Mouse (Mus musculus) heart, embryonic 12.5 days (tissue): ENCODE results near the gene Tpst2. TPM values are rescaled to one million over a fixed set of nuclear protein-coding genes. Genes with fewer than 3 reads are reported as not detected.
"Not testable (repeated sequence)": the region's sequence is repeated elsewhere in the genome, so short reads cannot be mapped to it uniquely, and the experiment has no call there.

Source experiments
- ATAC-seq: fragments of 200-750 bp; cut with Nextera tagmentation; 2 replicates; pipeline ENCODE4 v1.8.0; 2017; ENCODE audit warnings: moderate TSS enrichment, moderate library complexity; ENCODE audit not compliant: insufficient number of reproducible peaks, low FRiP score
- H3K27ac ChIP-seq: fragments of 300-500 bp; sonication (generic); 2 replicates; pipeline ENCODE4 v1.5.1; 2016; ENCODE audit warnings: mild to moderate bottlenecking, moderate library complexity; ENCODE audit not compliant: poor library complexity, severe bottlenecking
- H3K27me3 ChIP-seq: fragments of 300-500 bp; sonication (generic); replicated peaks from 2 replicates; pipeline ENCODE4 v1.6.1; 2016; ENCODE audit warnings: mild to moderate bottlenecking, moderate library complexity
- H3K36me3 ChIP-seq: fragments of 300-500 bp; sonication (generic); 2 replicates; pipeline ENCODE4 v1.6.1; 2016; ENCODE audit warnings: mild to moderate bottlenecking, moderate library complexity
- H3K4me1 ChIP-seq: fragments of 300-500 bp; sonication (generic); replicated peaks from 2 replicates; pipeline ENCODE4 v1.6.1; 2016; ENCODE audit warnings: mild to moderate bottlenecking
- H3K4me2 ChIP-seq: fragments of 300-500 bp; sonication (generic); 2 replicates; pipeline ENCODE4 v1.6.1; 2016; ENCODE audit warnings: mild to moderate bottlenecking, moderate library complexity
- H3K4me3 ChIP-seq: fragments of 300-500 bp; sonication (generic); 2 replicates; pipeline ENCODE4 v1.5.1; 2016; ENCODE audit warnings: mild to moderate bottlenecking
- H3K9ac ChIP-seq: fragments of 300-500 bp; sonication (generic); 2 replicates; pipeline ENCODE4 v1.6.1; 2016; ENCODE audit warnings: mild to moderate bottlenecking, moderate library complexity
- H3K9me3 ChIP-seq: fragments of 300-500 bp; sonication (generic); replicated peaks from 2 replicates; pipeline ENCODE4 v1.6.1; 2016; ENCODE audit warnings: mild to moderate bottlenecking, moderate library complexity
- WGBS: fragments of 180-500 bp; shearing (Covaris S2); methylation state at CpG from one replicate; pipeline ENCODE4 v1.1.7; 2016; 5-methylcytosine and 5-hydroxymethylcytosine counted together
- polyA plus RNA-seq: library from polyadenylated mRNA; unstranded; fragments of >200 nt; fragmentation: Nextera tagmentation; extraction: Ambion mirVana; gene quantifications from 2 replicates; pipeline ENCODE4 v1.2.1, GENCODE M21; 2016

Gene Tpst2
- polyA plus RNA-seq, 1 experiment from 2014 or later: 36.4 TPM

- no peak overlapping the region for H3K9ac ChIP-seq
- 88% methylated on average over 2 of the region's 2 CpGs for WGBS
- no peak overlapping the region for H3K4me2 ChIP-seq
- H3K27ac ChIP-seq: no peak overlapping the region
- peaks cover 6% of the 10 kb centered on the region; the same call in 1 of the 2 replicates for H3K36me3 ChIP-seq
- H3K4me1 ChIP-seq: peaks cover 53% of the 10 kb centered on the region
- no peaks in the 10 kb centered on the region for H3K9me3 ChIP-seq
- no peaks in the 10 kb centered on the region for H3K27me3 ChIP-seq
- no peak overlapping the region for H3K4me3 ChIP-seq
- ATAC-seq: no peak
These were observed 23.6 kb downstream of the Tpst2 start for GRCm38 (mm10) chr5:112300112-112300511.

GRCm38 (mm10) chr5:112300721-112301308 lies 24.3 kb downstream of the Tpst2 start:
- Histone ChIP-seq H3K4me3 (no peak overlapping the region), H3K27me3 (no peaks in the 10 kb centered on the region), H3K9me3 (no peaks in the 10 kb centered on the region), H3K9ac (no peak overlapping the region), H3K4me2 (no peak overlapping the region), H3K27ac (no peak overlapping the region), H3K36me3 (peaks cover 6% of the 10 kb centered on the region; the same call in 1 of the 2 replicates), H3K4me1 (peaks cover 47% of the 10 kb centered on the region)
- ATAC-seq: no peak
- 77% methylated on average over 6 of the region's 6 CpGs for WGBS

GRCm38 (mm10) chr5:112301694-112302093 lies 25.2 kb downstream of the Tpst2 start:
- Histone ChIP-seq H3K27me3 (no peaks in the 10 kb centered on the region), H3K27ac (no peak overlapping the region), H3K9ac (no peak overlapping the region), H3K36me3 (peaks cover 10% of the 10 kb centered on the region; the same call in 1 of the 2 replicates), H3K9me3 (no peaks in the 10 kb centered on the region), H3K4me2 (no peak overlapping the region), H3K4me3 (no peak overlapping the region), H3K4me1 (peaks cover 38% of the 10 kb centered on the region)
- no peak for ATAC-seq
- 77% methylated on average over 4 of the region's 4 CpGs for WGBS

- peaks cover 15% of the 10 kb centered on the region for H3K36me3 ChIP-seq
- ATAC-seq: no peak
- WGBS: 83% methylated on average over 5 of the region's 5 CpGs
- H3K4me3 ChIP-seq: no peak overlapping the region
- no peaks in the 10 kb centered on the region for H3K9me3 ChIP-seq
- no peaks in the 10 kb centered on the region for H3K27me3 ChIP-seq
- no peak overlapping the region for H3K4me2 ChIP-seq
- no peak overlapping the region for H3K9ac ChIP-seq
- H3K27ac ChIP-seq: no peak overlapping the region
- H3K4me1 ChIP-seq: peaks cover 32% of the 10 kb centered on the region
These were observed 25.8 kb downstream of the Tpst2 start for GRCm38 (mm10) chr5:112302310-112302709.

GRCm38 (mm10) chr5:112305842-112306241 lies 29.4 kb downstream of the Tpst2 start:
- Histone ChIP-seq H3K36me3 (peaks cover 50% of the 10 kb centered on the region), H3K4me2 (no peak overlapping the region), H3K9me3 (no peaks in the 10 kb centered on the region), H3K4me3 (no peak overlapping the region), H3K27ac (no peak overlapping the region), H3K9ac (no peak overlapping the region), H3K27me3 (no peaks in the 10 kb centered on the region), H3K4me1 (no peaks in the 10 kb centered on the region)
- no peak for ATAC-seq
- 82% methylated on average over 5 of the region's 5 CpGs for WGBS

- H3K9me3 ChIP-seq: no peaks in the 10 kb centered on the region
- H3K4me3 ChIP-seq: no peak overlapping the region
- peaks cover 13% of the 10 kb centered on the region for H3K4me1 ChIP-seq
- H3K27ac ChIP-seq: no peak overlapping the region
- no peak for ATAC-seq
- peaks cover 66% of the 10 kb centered on the region for H3K36me3 ChIP-seq
- 64% methylated on average over 11 of the region's 11 CpGs for WGBS
- no peak overlapping the region for H3K9ac ChIP-seq
- no peaks in the 10 kb centered on the region for H3K27me3 ChIP-seq
- H3K4me2 ChIP-seq: no peak overlapping the region
These were observed 36.9 kb downstream of the Tpst2 start for GRCm38 (mm10) chr5:112313222-112313885.

- no peak overlapping the region for H3K9ac ChIP-seq
- no peaks in the 10 kb centered on the region for H3K27me3 ChIP-seq
- no peak overlapping the region for H3K4me2 ChIP-seq
- no peak for ATAC-seq
- WGBS: 79% methylated on average over 5 of the region's 5 CpGs
- peaks cover 37% of the 10 kb centered on the region for H3K36me3 ChIP-seq
- H3K4me1 ChIP-seq: peaks cover 13% of the 10 kb centered on the region
- H3K9me3 ChIP-seq: no peaks in the 10 kb centered on the region; the same call in 1 of the 2 replicates
- no peak overlapping the region for H3K4me3 ChIP-seq
- H3K27ac ChIP-seq: 0 out of 2 replicates have a peak overlapping the region, but pooled peaks have one; percentile 14
These were observed 40.0 kb downstream of the Tpst2 start for GRCm38 (mm10) chr5:112316468-112316867.

GRCm38 (mm10) chr5:112317328-112317727 lies 40.8 kb downstream of the Tpst2 start:
- WGBS: 33% methylated on average over 5 of the region's 5 CpGs
- Histone ChIP-seq H3K36me3 (peaks cover 32% of the 10 kb centered on the region), H3K9ac (no peak overlapping the region), H3K4me1 (peaks cover 13% of the 10 kb centered on the region), H3K4me2 (no peak overlapping the region), H3K27me3 (no peaks in the 10 kb centered on the region), H3K4me3 (no peak overlapping the region), H3K27ac (no peak overlapping the region), H3K9me3 (no peaks in the 10 kb centered on the region; the same call in 1 of the 2 replicates)
- peak; percentile 49 for ATAC-seq

GRCm38 (mm10) chr5:112319343-112319742 lies 42.9 kb downstream of the Tpst2 start:
- ATAC-seq: peak; percentile 26; the same call in 1 of the 2 replicates
- H3K9ac ChIP-seq, H3K4me1 ChIP-seq, H3K9me3 ChIP-seq, H3K27ac ChIP-seq, H3K4me2 ChIP-seq, H3K4me3 ChIP-seq, H3K27me3 ChIP-seq: not testable (repeated sequence)
- peaks cover 17% of the 10 kb centered on the region for H3K36me3 ChIP-seq
- 61% methylated on average over 2 of the region's 2 CpGs for WGBS

GRCm38 (mm10) chr5:112320379-112320778 lies 43.9 kb downstream of the Tpst2 start:
- no peak overlapping the region for H3K4me3 ChIP-seq
- no peaks in the 10 kb centered on the region for H3K27me3 ChIP-seq
- 70% methylated on average over 5 of the region's 5 CpGs for WGBS

GRCm38 (mm10) chr5:112320936-112321335 lies 44.4 kb downstream of the Tpst2 start:
- Histone ChIP-seq H3K4me2 (no peak overlapping the region), H3K9me3 (no peaks in the 10 kb centered on the region; the same call in 1 of the 2 replicates)

More at GRCm38 (mm10) chr5:112320379-112320778, 43.9 kb downstream of the Tpst2 start:
- Histone ChIP-seq H3K9me3 (no peaks in the 10 kb centered on the region; the same call in 1 of the 2 replicates), H3K4me1 (peaks cover 15% of the 10 kb centered on the region), H3K27ac (no peak overlapping the region), H3K9ac (no peak overlapping the region), H3K4me2 (no peak overlapping the region), H3K36me3 (peaks cover 7% of the 10 kb centered on the region)
- no peak for ATAC-seq

More at GRCm38 (mm10) chr5:112320936-112321335, 44.4 kb downstream of the Tpst2 start:
- H3K36me3 ChIP-seq: peaks cover 2% of the 10 kb centered on the region; the same call in 1 of the 2 replicates
- no peaks in the 10 kb centered on the region for H3K27me3 ChIP-seq
- WGBS: 56% methylated on average over 6 of the region's 6 CpGs
- no peak overlapping the region for H3K27ac ChIP-seq
- H3K4me1 ChIP-seq: peaks cover 19% of the 10 kb centered on the region
- H3K4me3 ChIP-seq: no peak overlapping the region
- ATAC-seq: no peak
- H3K9ac ChIP-seq: no peak overlapping the region
